Mouse (Mus musculus): Measurements from ENCODE around the gene Jade2.

GRCm38 (mm10) chr11:51854981-51855817, 2.3 kb downstream of the Jade2 start:
- TF ChIP-seq NRF1 (IDR thresholded peaks at IDR 0.05; ENCODE audit: low read depth, low read length) (peak; percentile 62), MXI1 (IDR thresholded peaks at IDR 0.05; ENCODE audit: low read depth, low read length) (no peak), IRF4 (IDR thresholded peaks at IDR 0.05; ENCODE audit: low read depth, low read length) (peak; percentile 57; the same call in 1 of the 2 replicates), NELFE (IDR thresholded peaks at IDR 0.05; ENCODE audit: low read depth, low read length) (no peak; the same call in 1 of the 2 replicates), POLR2AphosphoS2 (IDR thresholded peaks at IDR 0.05; ENCODE audit: low read depth, low read length) (no peak; the same call in 1 of the 2 replicates), ETS1 (conservative IDR thresholded peaks at IDR 0.05; ENCODE audit: low read depth, low read length) (no peak; the same call in 1 of the 2 replicates), MAX (IDR thresholded peaks at IDR 0.05; ENCODE audit: low read length) (0 out of 2 replicates have a peak, but pooled peaks have one; percentile 39), EP300 (IDR thresholded peaks at IDR 0.05; ENCODE audit: low read length) (no peak), CHD2 (IDR thresholded peaks at IDR 0.05; ENCODE audit: low read length) (no peak; the same call in 1 of the 2 replicates), USF1 (IDR thresholded peaks at IDR 0.05; ENCODE audit: low read depth, low read length) (no peak), CTCF (conservative IDR thresholded peaks at IDR 0.05 in 1 of 2, IDR thresholded peaks at IDR 0.05 in 1 of 2; ENCODE audit: low read depth in 2 of 2, low read length in 2 of 2) (peak in 1 of 2 experiments; percentile 81; a peak in 2 of 4 replicates), MAFK (IDR thresholded peaks at IDR 0.05; ENCODE audit: insufficient replicate concordance, low read length) (no peak)
